Mouse (Mus musculus): Measurements from ENCODE around the gene Sik1.
"Not testable (repeated sequence)": the region's sequence is repeated elsewhere in the genome, so short reads cannot be mapped to it uniquely, and the experiment has no call there.

Gene Sik1

GRCm38 (mm10) chr17:31855597-31856518, at the start of gene Sik1:
Sik1 (minus strand) TSS chr17:31855804.
- DNase-seq (ENCODE audit: low read depth): peak; percentile 98

DNA sequence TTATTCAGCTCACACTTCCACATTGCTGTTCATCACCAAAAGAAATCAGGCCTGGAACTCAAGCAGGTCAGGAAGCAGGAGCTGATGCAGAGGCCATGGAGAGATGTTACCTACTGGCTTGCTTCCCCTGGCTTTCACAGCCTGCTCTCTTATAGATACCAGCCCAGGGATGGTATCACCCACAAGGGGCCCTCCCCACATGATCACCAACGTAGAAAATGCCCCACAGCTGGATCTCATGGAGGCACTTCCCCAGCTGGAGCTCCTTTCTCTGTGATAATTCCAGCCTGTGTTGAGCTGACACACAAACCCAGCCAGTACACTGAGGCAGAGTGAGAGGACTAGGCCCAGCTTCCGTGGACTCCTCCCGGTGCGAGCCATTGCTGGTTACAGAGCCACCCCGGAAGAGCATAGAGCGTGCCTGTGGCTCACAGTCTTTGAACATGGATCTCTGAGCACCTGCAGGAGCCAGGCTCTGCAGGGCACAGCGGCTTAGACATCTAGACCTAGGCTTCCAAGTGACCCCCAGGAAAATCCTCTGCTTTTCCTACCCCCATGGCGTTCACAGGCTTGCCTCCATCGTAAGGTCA, 49.7 kb upstream of the Sik1 start:
- DNase-seq (ENCODE audit: low read depth): no peak

DNA sequence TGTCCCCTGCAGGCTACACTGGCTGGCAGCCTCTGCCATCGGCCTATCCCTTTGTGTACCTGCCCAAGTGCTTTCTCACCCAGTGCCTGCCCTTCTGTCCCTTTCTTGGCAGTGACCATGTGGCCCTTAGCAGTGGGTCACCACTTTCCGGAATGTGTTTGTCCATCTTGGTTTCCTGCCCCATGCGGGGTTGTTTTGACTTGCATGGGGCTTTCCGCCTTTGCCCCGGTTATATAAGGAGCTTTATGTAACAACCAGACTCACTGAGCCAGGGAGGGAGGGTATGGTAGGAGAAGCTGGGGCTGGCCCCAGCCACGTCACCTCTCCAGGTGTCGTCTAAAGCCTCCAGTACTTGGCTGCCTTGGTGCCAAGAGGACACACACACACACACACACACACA, 48.4 kb upstream of the Sik1 start:
- DNase-seq (ENCODE audit: low read depth): no peak

DNA sequence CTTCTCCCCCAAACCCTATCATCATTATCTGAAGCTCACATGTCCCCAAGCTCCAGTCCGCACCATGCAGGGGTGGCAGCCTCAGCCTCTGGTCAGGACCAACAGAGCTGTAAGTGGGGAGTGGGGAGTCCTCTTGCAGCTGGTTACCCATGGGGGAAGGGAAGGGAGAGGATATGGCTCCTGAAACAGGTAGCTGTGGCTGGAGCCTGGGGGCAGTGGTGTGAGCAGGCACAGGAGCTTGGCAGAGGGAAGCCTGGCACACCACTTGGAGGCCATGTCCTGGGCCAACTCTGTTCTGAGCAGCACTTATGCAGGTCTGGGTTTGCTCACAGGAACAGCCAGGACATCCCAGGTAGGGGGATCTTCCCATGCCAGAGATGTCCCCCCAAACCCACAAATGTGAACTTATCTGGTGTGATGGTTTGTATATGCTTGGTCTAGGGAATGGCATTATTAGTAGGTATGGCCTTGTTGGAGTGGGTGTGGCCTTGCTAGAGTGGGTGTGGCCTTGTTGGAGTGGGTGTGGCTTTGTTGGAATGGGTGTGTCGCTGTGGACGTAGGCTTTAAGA, 47.1 kb upstream of the Sik1 start:
- DNase-seq (ENCODE audit: low read depth): no peak

DNA sequence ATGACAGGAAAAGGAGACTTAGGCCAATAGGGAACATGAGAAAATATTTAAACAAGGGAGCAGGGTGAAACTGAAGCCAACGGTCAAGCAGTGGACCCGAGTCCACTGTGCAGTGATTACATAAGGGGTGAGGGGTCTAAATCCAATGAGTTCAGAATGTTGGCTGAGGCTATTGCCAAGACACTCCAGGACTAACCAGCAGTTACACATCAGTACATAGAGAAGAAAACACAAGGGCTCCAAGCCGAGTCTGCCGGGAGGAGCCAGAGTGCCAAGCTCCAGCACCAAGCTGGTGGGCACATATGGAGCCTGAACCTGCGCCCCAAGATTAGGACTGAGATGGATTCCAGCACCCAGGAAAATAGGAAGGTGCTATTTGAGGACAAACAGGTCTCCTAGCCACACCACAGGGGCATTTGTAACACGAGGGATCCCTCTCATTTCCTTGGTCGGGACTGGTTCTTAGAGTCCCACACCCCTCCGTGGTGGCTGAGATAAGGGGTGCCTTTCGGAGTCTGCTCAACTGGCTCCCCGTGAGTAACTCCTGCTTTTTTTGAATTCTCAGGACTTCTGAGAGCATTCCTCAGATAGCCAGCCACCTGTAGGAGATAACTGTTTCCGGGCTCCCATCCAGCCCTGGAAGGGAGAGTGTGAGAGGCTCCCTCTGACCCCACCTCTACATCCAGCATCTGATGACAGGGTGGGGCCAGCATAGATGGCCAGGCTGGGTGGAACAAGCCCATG, 46.0 kb upstream of the Sik1 start:
- no peak for DNase-seq (ENCODE audit: low read depth)

DNA sequence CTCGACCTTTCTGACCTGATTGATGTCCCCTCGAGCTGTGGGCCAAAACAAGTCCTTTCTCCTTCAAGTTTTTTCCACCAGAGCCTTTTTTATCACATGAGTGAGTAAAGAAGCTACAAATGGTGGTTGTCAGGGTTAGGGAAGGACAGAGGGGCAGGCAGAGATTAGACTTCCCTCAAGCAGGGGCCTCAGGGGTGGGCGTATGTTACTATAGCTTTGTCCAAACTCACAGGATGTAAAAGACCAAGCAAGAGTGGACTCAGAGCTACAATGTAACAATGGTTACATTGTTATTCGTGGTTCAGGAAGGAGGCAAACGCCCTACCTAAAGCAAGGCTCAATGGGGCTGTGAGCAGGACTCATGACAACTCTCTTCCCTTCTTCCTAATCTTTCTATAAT, 43.3 kb upstream of the Sik1 start:
- DNase-seq (ENCODE audit: low read depth): no peak

GRCm38 (mm10) chr17:31897186-31897793, 41.7 kb upstream of the Sik1 start:
- DNase-seq (ENCODE audit: low read depth): no peak

- no peak for DNase-seq (ENCODE audit: low read depth)
Observed at GRCm38 (mm10) chr17:31896751-31897150, 41.1 kb upstream of the Sik1 start.

DNA sequence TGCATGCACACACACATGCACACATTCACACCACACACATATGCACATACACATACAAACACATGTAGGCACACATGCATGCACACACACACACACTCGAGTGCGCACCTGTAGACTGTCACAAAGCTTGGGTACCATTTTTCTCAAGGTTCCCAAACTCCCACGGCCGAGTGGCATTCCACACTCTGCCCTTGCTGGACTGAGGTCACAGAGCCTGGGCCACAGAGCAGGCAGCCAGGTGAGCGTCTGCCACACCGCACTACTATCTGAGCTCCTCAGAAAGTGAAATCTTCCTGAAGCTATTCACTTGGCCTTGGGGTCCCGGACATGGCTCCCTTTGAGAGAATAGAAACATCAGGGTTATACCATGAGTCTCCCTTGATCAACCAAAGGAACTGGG, 40.7 kb upstream of the Sik1 start:
- DNase-seq (ENCODE audit: low read depth): no peak

- DNase-seq (ENCODE audit: low read depth): no peak
Observed at GRCm38 (mm10) chr17:31893371-31894060, 37.9 kb upstream of the Sik1 start.

DNA sequence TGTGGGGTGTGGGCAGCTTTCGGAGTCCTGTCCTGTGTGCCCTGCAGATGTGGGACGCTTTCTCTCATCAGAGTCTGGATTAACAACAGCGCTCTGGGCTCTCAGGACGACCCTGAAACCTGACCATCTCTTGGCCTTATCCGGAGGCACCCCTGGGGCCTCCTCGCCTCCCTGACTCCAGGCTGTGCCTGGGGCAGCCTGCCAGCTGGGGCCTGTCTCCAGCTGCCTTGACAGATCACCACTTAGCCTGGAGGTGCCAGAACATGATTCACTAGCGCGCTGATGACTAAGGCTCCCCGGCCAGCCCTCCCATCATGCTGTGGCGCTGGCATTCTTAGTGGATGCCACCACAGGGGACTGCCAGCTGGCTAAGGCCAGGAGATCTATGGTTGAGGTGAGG, 37.1 kb upstream of the Sik1 start:
- DNase-seq (ENCODE audit: low read depth): no peak

DNA sequence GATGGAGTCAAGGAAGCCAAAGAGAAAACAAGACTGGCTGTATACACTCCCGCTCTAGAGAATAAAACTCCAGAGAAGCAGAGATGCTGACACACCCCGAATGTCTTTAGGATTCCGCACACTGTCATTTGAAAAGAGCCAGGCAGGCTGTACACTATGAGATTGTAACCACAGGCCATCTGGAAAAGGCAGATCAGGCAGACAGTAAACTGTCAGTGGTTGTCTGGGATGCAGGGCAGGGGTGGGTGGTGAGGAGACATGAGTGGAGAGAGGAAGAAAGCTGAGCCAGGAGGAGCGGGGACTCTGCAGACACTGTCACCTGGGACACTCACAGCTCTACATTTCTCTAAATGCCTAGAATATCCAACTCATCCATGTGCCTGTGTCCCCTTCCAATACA, 36.3 kb upstream of the Sik1 start:
- DNase-seq (ENCODE audit: low read depth): no peak

- no peak for DNase-seq (ENCODE audit: low read depth)
Observed at GRCm38 (mm10) chr17:31890311-31890951, 34.8 kb upstream of the Sik1 start.

DNA sequence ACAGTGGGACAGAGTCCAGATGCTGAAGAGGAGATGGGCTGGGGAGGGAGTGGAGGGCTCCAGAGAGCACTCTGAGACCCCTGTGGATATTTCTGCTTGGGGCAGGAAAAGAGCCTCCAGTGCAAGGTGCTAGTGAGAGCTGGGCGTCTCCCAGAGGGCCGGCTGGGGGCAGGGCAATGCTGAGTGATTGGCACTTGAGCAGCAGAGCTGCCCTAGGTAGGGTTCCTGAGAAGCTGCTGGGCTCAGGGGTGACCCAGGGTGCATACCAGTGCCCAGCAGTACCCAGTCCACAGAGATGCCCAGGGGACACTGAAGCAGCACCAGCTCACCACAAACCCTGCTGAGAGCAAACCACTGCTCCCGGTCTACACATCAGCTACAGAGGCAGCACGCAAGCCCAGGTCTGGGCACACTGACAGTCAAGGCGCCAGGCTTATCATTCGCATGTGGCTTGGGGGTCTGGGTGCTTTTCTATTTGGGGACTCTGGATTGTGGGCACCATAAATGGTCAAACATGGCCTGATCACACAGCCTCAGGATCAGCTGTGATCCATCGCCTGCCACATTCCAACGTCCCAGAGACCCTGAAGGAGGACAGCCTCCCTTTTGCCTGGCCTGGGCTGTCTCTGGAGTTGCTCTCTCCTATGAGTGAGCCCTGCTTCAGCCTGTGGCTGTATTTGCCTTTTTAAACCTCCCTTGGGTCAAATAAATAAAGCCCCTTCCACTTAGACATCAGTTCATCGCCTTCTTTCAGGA, 34.0 kb upstream of the Sik1 start:
- DNase-seq (ENCODE audit: low read depth): no peak

- no peak for DNase-seq (ENCODE audit: low read depth)
Observed at GRCm38 (mm10) chr17:31888540-31888939, 32.9 kb upstream of the Sik1 start.

- not testable (repeated sequence) for DNase-seq (ENCODE audit: low read depth)
Observed at GRCm38 (mm10) chr17:31884676-31885075, 29.1 kb upstream of the Sik1 start.

DNA sequence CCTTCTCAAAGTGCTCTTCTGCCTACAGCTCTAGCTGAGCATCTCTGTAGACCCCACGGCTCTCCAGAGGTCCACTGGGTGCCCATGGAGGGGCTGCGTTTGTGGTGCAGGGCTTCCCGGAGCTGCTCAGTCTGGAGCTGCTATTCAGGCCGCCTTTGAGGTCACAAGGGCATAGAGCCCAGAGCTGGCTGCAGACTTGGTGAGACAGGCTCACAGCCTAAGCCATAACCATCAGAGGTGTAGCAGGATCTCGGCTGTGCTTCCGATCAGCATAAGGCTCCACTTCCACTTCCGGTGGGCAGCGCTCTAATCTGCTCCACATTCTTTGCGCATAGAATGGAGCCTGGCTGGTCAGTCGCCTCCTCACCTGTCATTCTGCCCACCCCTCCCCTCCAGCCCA, 23.8 kb upstream of the Sik1 start:
- no peak for DNase-seq (ENCODE audit: low read depth)

GRCm38 (mm10) chr17:31877650-31878141, 22.1 kb upstream of the Sik1 start:
- DNase-seq (ENCODE audit: low read depth): no peak

GRCm38 (mm10) chr17:31877181-31877581, 21.6 kb upstream of the Sik1 start:
- no peak for DNase-seq (ENCODE audit: low read depth)

DNA sequence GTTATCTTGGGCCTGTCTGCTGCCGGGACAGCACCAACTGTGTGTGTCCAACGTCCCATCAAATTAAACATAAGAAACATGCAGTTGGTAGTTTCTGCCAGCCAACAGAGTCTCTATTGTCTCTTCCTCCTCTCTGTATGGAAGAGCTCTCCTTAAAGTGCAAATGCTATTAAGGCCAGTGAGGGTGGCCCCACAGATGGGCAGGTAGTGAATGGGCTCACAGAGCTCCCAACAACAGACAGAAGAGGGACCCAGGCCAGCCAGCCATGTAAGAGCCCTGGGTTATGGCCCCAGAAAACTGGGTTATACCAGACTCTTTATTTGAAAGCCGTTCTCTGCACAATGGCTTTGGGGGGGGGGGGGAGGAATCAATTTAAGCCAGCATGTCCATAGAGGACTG, 21.2 kb upstream of the Sik1 start:
- DNase-seq (ENCODE audit: low read depth): no peak
